Mouse (Mus musculus): ENCODE data around the gene 4930432K21Rik. TPM values are rescaled to one million over a fixed set of nuclear protein-coding genes. Genes with fewer than 3 reads are reported as not detected.

4930432K21Rik gene
- total RNA-seq (2023): under 1 TPM; 0.16 to 0.35 TPM

GRCm38 (mm10) chr8:84147769-84148530, at the start of gene 4930432K21Rik, which contains the start of gene Cc2d1a:
Gene 4930432K21Rik (plus strand): TSS chr8:84148025.
Gene Cc2d1a (minus strand): TSS chr8:84147936.

DNA sequence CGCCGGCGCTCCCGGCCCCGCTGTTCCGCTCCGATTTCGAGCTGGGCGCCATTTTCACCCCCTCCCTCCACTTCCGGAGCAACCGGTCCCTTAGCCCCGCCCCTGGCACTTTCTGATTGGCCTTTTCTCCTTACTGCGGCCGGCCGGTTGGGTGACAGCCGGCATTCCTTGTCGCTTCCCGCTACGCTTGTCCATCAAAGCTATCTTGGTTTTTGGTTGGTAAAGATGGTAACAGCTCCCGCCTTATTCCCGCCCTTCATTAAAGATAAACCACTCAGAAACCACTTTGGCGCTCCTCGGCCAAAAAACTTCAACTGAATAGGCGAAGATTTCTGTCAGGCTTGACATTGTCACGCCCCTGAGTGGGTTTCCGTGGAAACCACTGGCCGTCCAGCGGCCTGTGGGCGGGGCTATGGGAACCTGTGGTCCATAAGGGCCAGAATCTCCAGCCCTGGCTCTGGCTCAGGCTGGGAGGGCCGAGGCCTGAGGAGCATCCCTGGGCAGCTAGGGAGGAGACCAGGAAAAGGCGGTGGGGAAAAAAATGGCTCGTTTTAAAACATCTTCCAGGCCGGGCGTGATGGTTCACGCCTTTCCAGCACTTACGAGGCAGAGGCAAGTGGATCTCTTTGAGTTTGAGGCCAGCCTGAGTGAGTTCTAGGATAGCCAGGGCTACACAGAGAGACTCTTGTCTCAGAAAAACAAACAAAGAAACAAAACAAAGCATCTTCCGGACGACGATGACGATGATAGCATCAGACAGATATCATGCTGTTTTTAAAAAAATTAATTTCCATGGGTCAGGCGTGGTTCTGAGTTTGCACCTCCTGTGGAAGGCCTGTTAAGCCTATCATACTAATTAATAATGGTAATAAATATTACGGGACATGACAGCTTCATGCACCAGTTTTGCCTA, 42.9 kb upstream of the 4930432K21Rik start, which contains the start of gene Dcaf15:
Dcaf15 (minus strand) TSS at position 72 of the 913 bp plus-strand sequence.

GRCm38 (mm10) chr8:84125656-84126055, 22.2 kb upstream of the 4930432K21Rik start, which contains the start of gene Podnl1:
Gene Podnl1 (plus strand): TSS chr8:84125989.

DNA sequence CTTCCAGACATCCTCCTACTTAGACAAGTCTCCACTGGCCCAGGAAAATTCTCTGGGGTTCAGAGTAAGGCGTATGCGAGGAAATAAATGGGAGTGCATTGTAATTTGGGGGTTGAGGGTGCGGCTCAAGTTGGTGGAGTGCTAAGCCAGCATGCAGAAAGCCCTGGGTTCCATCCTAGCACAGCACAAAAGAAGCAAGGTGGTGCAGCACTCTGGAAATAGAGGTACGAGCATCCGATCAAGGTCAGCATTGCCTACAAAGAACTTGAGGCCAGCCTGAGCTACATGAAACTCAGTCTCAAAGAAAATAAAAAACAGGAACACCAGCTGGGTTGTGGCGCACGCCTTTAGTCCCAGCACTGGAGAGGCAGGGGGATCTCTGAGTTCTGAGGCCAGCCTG, 37.3 kb downstream of the 4930432K21Rik start, which contains the start of gene Nanos3:
Nanos3 (minus strand) TSS at position 101 of the 400 bp plus-strand sequence.

Other genes starting within 250 kb of the 4930432K21Rik start
- 1 to 10 TPM; 1.4 to 2.7 TPM for gene Adgrl1, start 247.9 kb upstream of the 4930432K21Rik start, total RNA-seq (2023)
- under 1 TPM in 1 of 2 experiments, not detected in 1; 0.26 TPM for gene Gm10644, start 192.8 kb upstream of the 4930432K21Rik start, total RNA-seq (2023)
- gene Asf1b, start 192.5 kb upstream of the 4930432K21Rik start, total RNA-seq (2023): 10 to 100 TPM; 47.9 to 50.2 TPM
- gene Prkaca, start 175.0 kb upstream of the 4930432K21Rik start, total RNA-seq (2023): 10 to 100 TPM; 33.3 to 34.6 TPM
- gene Samd1, start 150.4 kb upstream of the 4930432K21Rik start, total RNA-seq (2023): 10 to 100 TPM; 35.0 to 52.0 TPM
- gene 1700067K01Rik, start 146.5 kb upstream of the 4930432K21Rik start, total RNA-seq (2023): not detected
- not detected for gene 2210011C24Rik, start 135.9 kb upstream of the 4930432K21Rik start, total RNA-seq (2023)
- not detected for gene Palm3, start 126.6 kb upstream of the 4930432K21Rik start, total RNA-seq (2023)
- gene Il27ra, start 105.4 kb upstream of the 4930432K21Rik start, total RNA-seq (2023): 1 to 10 TPM in 1 of 2 experiments, under 1 TPM in 1; 0.89 to 2.0 TPM
- not detected for gene Rln3, start 103.0 kb upstream of the 4930432K21Rik start, total RNA-seq (2023)
- gene Gm10643, start 82.9 kb upstream of the 4930432K21Rik start, total RNA-seq (2023): 1 to 10 TPM; 1.5 to 1.9 TPM
- 10 to 100 TPM; 35.4 to 36.8 TPM for gene Rfx1, start 81.2 kb upstream of the 4930432K21Rik start, total RNA-seq (2023)
- 10 to 100 TPM; 23.7 to 28.3 TPM for gene Dcaf15, start 43.3 kb upstream of the 4930432K21Rik start, total RNA-seq (2023)
- gene Podnl1, start 22.0 kb upstream of the 4930432K21Rik start, total RNA-seq (2023): under 1 TPM in 1 of 2 experiments, not detected in 1; 0.31 TPM
- gene Cc2d1a, start 89 bp upstream of the 4930432K21Rik start, total RNA-seq (2023): 10 to 100 TPM; 15.7 to 19.0 TPM
- gene Nanos3, start 37.2 kb downstream of the 4930432K21Rik start, total RNA-seq (2023): not detected
- 10 to 100 TPM; 43.5 to 44.8 TPM for gene Zswim4, start 89.0 kb downstream of the 4930432K21Rik start, total RNA-seq (2023)
- 100 to 1,000 TPM; 181 to 189 TPM for gene D8Ertd738e, start 101.7 kb downstream of the 4930432K21Rik start, total RNA-seq (2023)
- gene Mri1, start 109.3 kb downstream of the 4930432K21Rik start, total RNA-seq (2023): 10 to 100 TPM; 12.6 to 13.3 TPM
- 10 to 100 TPM; 16.9 to 26.6 TPM for gene Ccdc130, start 122.4 kb downstream of the 4930432K21Rik start, total RNA-seq (2023)
- gene Cacna1a, start 240.4 kb downstream of the 4930432K21Rik start, total RNA-seq (2023): 1 to 10 TPM in 1 of 2 experiments, under 1 TPM in 1; 0.42 to 2.5 TPM